Mouse (Mus musculus) liver (tissue): ENCODE results near the gene Mt1.
A peak's percentile ranks its signal among the peaks of the same experiment; 100 is the strongest.

Source experiments
- DNase-seq: peaks from one replicate; pipeline ENCODE4 v3.0.0-alpha.2; 2020; ENCODE audit warnings: mixed read lengths

The Mt1 gene

GRCm38 (mm10) chr8:94209639-94210038, 30.8 kb downstream of the Mt1 start:
- no peak for DNase-seq

GRCm38 (mm10) chr8:94210225-94210624, 31.3 kb downstream of the Mt1 start:
- DNase-seq: no peak

GRCm38 (mm10) chr8:94213819-94214218, 34.9 kb downstream of the Mt1 start:
- DNase-seq: no peak

GRCm38 (mm10) chr8:94214252-94215173, 35.6 kb downstream of the Mt1 start, which contains the start of gene Nup93:
Gene Nup93, plus strand, starts transcription at chr8:94214564.
- peak; percentile 100 for DNase-seq

- no peak for DNase-seq
Measured at GRCm38 (mm10) chr8:94227381-94227939, 48.6 kb downstream of the Mt1 start.
